Mouse (Mus musculus): ENCODE data around the gene 4930474N05Rik. TPM values are rescaled to one million over a fixed set of nuclear protein-coding genes. Genes with fewer than 3 reads are reported as not detected.

The 4930474N05Rik gene
- polyA plus RNA-seq, 1 experiment from 2014 or later: not detected

DNA sequence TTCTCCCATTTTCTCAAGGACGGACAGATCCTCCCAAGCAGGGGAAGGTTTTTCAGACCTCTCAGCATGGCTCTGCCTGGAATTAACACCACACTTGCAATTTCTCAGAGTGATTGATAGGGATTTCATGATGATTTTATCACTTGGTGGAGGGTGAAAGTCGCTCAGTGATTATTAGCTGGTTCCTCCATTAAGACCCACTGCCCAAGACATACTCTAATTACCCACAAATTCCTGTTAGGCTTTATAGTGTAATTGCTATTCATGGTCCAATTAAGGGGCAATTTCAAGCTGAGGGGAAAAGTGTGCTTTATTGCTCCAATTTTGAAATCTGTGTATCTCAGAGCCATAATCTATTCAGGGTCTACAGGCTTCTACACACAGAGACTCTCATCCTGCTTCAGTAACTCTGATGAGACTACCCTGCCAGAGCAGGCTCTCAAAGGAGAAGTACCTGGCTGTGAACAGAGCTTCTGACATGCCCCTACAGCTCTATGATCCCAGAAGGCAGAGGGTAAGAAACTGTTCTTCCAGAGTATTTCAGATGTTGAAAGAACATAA lies 29.1 kb downstream of the 4930474N05Rik start:
- H3K4me1 ChIP-seq (ENCODE audit: insufficient read depth): no peaks in the 10 kb centered on the region
- no peaks in the 10 kb centered on the region for H3K9me3 ChIP-seq (ENCODE audit: low read length)
- no peak overlapping the region for H3K9ac ChIP-seq (replicated peaks)
- TF ChIP-seq CTCF (IDR thresholded peaks at IDR 0.05; ENCODE audit: low read depth): no peak
- TF ChIP-seq EP300 (IDR thresholded peaks at IDR 0.05; ENCODE audit: low read depth): no peak
- ATAC-seq (no peak), DNase-seq (no peak)
- 60% methylated on average over 2 of the region's 2 CpGs for WGBS (ENCODE audit: insufficient replicate concordance)
- no peak overlapping the region for H3K27ac ChIP-seq (ENCODE audit: low read depth)
- no peaks in the 10 kb centered on the region for H3K27me3 ChIP-seq (ENCODE audit: insufficient read depth, low read length)
- no peak overlapping the region for H3K4me3 ChIP-seq (ENCODE audit: low read depth, low read length)
- no peak overlapping the region for H3K4me2 ChIP-seq (ENCODE audit: low read depth, low read length)
- no peaks in the 10 kb centered on the region for H3K36me3 ChIP-seq (replicated peaks; ENCODE audit: insufficient read depth, low read length)

GRCm38 (mm10) chr14:36135749-36136148 lies 41.0 kb downstream of the 4930474N05Rik start:
- no peak overlapping the region for H3K9ac ChIP-seq (replicated peaks)

DNA sequence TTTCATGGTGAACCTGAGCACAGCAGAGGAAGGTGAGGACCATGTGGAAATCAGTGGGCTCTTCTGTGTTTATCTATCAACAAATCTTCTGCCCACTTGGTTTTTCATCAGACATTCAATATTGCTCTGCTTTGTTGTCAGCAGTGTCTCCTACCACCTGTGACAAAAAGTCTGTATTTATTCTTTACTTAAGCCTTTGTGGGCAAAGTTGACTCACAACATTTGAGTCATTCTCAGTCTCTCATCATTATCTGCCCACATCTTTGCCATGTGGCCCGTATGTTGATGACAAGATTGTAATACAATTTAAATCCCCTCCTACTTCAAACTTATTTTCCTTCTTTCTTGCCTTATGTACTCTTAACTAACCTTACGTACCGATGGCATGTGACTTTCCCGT lies 43.0 kb downstream of the 4930474N05Rik start:
- WGBS (ENCODE audit: insufficient replicate concordance): 84% methylated on average over 4 of the region's 4 CpGs
- ATAC-seq: no peak
- no peak overlapping the region for H3K27ac ChIP-seq (ENCODE audit: low read depth)
- no peak overlapping the region for H3K9ac ChIP-seq (replicated peaks)
- DNase-seq: no peak
- TF ChIP-seq CTCF (IDR thresholded peaks at IDR 0.05; ENCODE audit: low read depth) (no peak), EP300 (IDR thresholded peaks at IDR 0.05; ENCODE audit: low read depth) (no peak)
- no peak overlapping the region for H3K4me3 ChIP-seq (ENCODE audit: low read depth, low read length)
- no peaks in the 10 kb centered on the region for H3K27me3 ChIP-seq (ENCODE audit: insufficient read depth, low read length)
- no peaks in the 10 kb centered on the region for H3K36me3 ChIP-seq (replicated peaks; ENCODE audit: insufficient read depth, low read length)
- no peak overlapping the region for H3K4me2 ChIP-seq (ENCODE audit: low read depth, low read length)
- no peaks in the 10 kb centered on the region for H3K4me1 ChIP-seq (ENCODE audit: insufficient read depth)
- H3K9me3 ChIP-seq (ENCODE audit: low read length): no peaks in the 10 kb centered on the region

More at GRCm38 (mm10) chr14:36135749-36136148, 41.0 kb downstream of the 4930474N05Rik start:
- Histone ChIP-seq H3K36me3 (replicated peaks; ENCODE audit: insufficient read depth, low read length) (no peaks in the 10 kb centered on the region), H3K4me3 (ENCODE audit: low read depth, low read length) (no peak overlapping the region), H3K27me3 (ENCODE audit: insufficient read depth, low read length) (no peaks in the 10 kb centered on the region), H3K4me1 (ENCODE audit: insufficient read depth) (no peaks in the 10 kb centered on the region), H3K27ac (ENCODE audit: low read depth) (no peak overlapping the region), H3K4me2 (ENCODE audit: low read depth, low read length) (no peak overlapping the region), H3K9me3 (ENCODE audit: low read length) (no peaks in the 10 kb centered on the region)
- WGBS (ENCODE audit: insufficient replicate concordance): 66% methylated on average over 3 of the region's 3 CpGs
- no peak for TF ChIP-seq EP300 (IDR thresholded peaks at IDR 0.05; ENCODE audit: low read depth)
- no peak for TF ChIP-seq CTCF (IDR thresholded peaks at IDR 0.05; ENCODE audit: low read depth)
- ATAC-seq: no peak
- DNase-seq: no peak

DNA sequence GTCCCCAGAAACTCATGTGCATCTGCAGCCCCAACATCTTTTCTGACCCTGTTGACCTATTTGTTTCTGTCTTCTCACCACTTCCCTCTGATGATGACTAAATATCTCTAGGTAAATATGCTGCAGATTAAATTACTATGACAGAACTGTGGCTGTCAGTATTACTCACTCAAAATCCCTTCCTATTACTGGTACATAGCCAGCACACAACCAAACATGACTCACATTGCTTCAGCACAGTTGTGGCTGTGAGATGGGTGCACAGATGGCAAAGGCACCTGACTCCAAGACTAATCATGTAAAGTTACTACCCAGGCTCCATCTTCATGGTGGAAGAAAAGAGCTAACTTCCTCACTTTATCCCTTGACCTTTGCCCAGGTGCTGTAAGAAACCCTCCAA lies 50.5 kb downstream of the 4930474N05Rik start:
- Histone ChIP-seq H3K4me2 (ENCODE audit: low read depth, low read length) (no peak overlapping the region), H3K36me3 (replicated peaks; ENCODE audit: insufficient read depth, low read length) (no peaks in the 10 kb centered on the region), H3K4me1 (ENCODE audit: insufficient read depth) (no peaks in the 10 kb centered on the region), H3K9me3 (ENCODE audit: low read length) (no peaks in the 10 kb centered on the region), H3K9ac (replicated peaks) (no peak overlapping the region), H3K27ac (ENCODE audit: low read depth) (no peak overlapping the region), H3K4me3 (ENCODE audit: low read depth, low read length) (no peak overlapping the region), H3K27me3 (ENCODE audit: insufficient read depth, low read length) (no peaks in the 10 kb centered on the region)
- ATAC-seq: no peak
- TF ChIP-seq EP300 (IDR thresholded peaks at IDR 0.05; ENCODE audit: low read depth): no peak
- TF ChIP-seq CTCF (IDR thresholded peaks at IDR 0.05; ENCODE audit: low read depth): no peak
- no peak for DNase-seq
